Mouse (Mus musculus) forebrain, postnatal 0 days (tissue): Measurements from ENCODE around the gene Ptgis. TPM values are rescaled to one million over a fixed set of nuclear protein-coding genes. Genes with fewer than 3 reads are reported as not detected.
A peak's percentile ranks its signal among the peaks of the same experiment; 100 is the strongest.

ENCODE experiments used
- ATAC-seq: fragments of 200-750 bp; cut with Nextera tagmentation; 2 replicates; pipeline ENCODE4 v1.8.0; 2017; ENCODE audit warnings: mild to moderate bottlenecking, moderate library complexity
- DNase-seq: peaks from one replicate; pipeline ENCODE4 v3.0.0-alpha.2; 2015
- H3K27ac ChIP-seq: fragments of 300-500 bp; sonication (generic); 2 replicates; pipeline ENCODE4 v1.5.1; 2014; ENCODE audit warnings: low read depth, mild to moderate bottlenecking, antibody characterized with exemption, low read length, moderate library complexity, mixed read lengths
- H3K27me3 ChIP-seq: fragments of 300-500 bp; sonication (generic); 2 replicates; pipeline ENCODE4 v1.6.1; 2014; ENCODE audit warnings: mild to moderate bottlenecking, low read length, mixed read lengths; ENCODE audit not compliant: insufficient read depth
- H3K36me3 ChIP-seq: fragments of 300-500 bp; sonication (generic); 2 replicates; pipeline ENCODE4 v1.6.1; 2014; ENCODE audit warnings: mild to moderate bottlenecking, moderate library complexity; ENCODE audit not compliant: insufficient read depth
- H3K4me1 ChIP-seq: fragments of 300-500 bp; sonication (generic); 2 replicates; pipeline ENCODE4 v1.6.1; 2014; ENCODE audit warnings: antibody characterized with exemption; ENCODE audit not compliant: insufficient read depth
- H3K4me2 ChIP-seq: fragments of 300-500 bp; sonication (generic); 2 replicates; pipeline ENCODE4 v1.6.1; 2014; ENCODE audit warnings: low read depth, mild to moderate bottlenecking, moderate library complexity
- H3K4me3 ChIP-seq: fragments of 300-500 bp; sonication (generic); 2 replicates; pipeline ENCODE4 v1.5.1; 2014; ENCODE audit warnings: low read depth, low read length, mixed read lengths
- H3K9ac ChIP-seq: fragments of 300-500 bp; sonication (generic); 2 replicates; pipeline ENCODE4 v1.6.1; 2014; ENCODE audit warnings: mild to moderate bottlenecking
- H3K9me3 ChIP-seq: fragments of 300-500 bp; sonication (generic); 2 replicates; pipeline ENCODE4 v1.6.1; 2016; ENCODE audit warnings: low read length
- CTCF ChIP-seq: sonication (generic); IDR thresholded peaks from 2 replicates; pipeline ENCODE4 v1.5.1; 2016; ENCODE audit warnings: antibody characterized with exemption, control low read depth, low read depth
- WGBS: fragments of 180-500 bp; shearing (Covaris S2); extraction: QIAGEN DNeasy Blood & Tissue Kit; methylation state at CpG from one replicate; pipeline ENCODE4 v1.1.7; 2014; 5-methylcytosine and 5-hydroxymethylcytosine counted together
- polyA plus RNA-seq: library from polyadenylated mRNA; unstranded; fragments of >200 nt; fragmentation: Nextera tagmentation; extraction: Ambion mirVana; gene quantifications from 2 replicates; pipeline ENCODE4 v1.2.1, GENCODE M21; 2015
- total RNA-seq: library from RNA; depleted of rRNA; stranded (reverse); fragments of >200 nt; gene quantifications from 2 replicates; pipeline ENCODE4 v1.2.3, GENCODE M21; 2014

Gene Ptgis
- total and polyA plus RNA-seq, 2 experiments from 2014 or later, result 2.8 to 4.0 TPM

GRCm38 (mm10) chr2:167155541-167155973 is 84.8 kb downstream of the Ptgis start:
- 22% methylated on average over 4 of the region's 4 CpGs for WGBS
- DNase-seq, result no peak
- no peak overlapping the region for H3K27ac ChIP-seq
- no peak overlapping the region for H3K4me2 ChIP-seq
- H3K9ac ChIP-seq, result no peak overlapping the region
- H3K4me1 ChIP-seq, result no peaks in the 10 kb centered on the region
- peak; percentile 51 for ATAC-seq
- no peaks in the 10 kb centered on the region for H3K9me3 ChIP-seq
- H3K36me3 ChIP-seq, result no peaks in the 10 kb centered on the region
- H3K4me3 ChIP-seq, result no peak overlapping the region
- TF ChIP-seq CTCF, result no peak
- H3K27me3 ChIP-seq, result no peaks in the 10 kb centered on the region

GRCm38 (mm10) chr2:167150880-167151279 is 89.5 kb downstream of the Ptgis start:
- no peak overlapping the region for H3K4me3 ChIP-seq
- WGBS, result 87% methylated on average over 6 of the region's 6 CpGs
- no peak for TF ChIP-seq CTCF
- H3K36me3 ChIP-seq, result no peaks in the 10 kb centered on the region
- no peak overlapping the region for H3K9ac ChIP-seq
- no peak overlapping the region for H3K27ac ChIP-seq
- ATAC-seq (no peak), DNase-seq (no peak)
- no peak overlapping the region for H3K4me2 ChIP-seq
- no peaks in the 10 kb centered on the region for H3K27me3 ChIP-seq
- H3K4me1 ChIP-seq, result no peaks in the 10 kb centered on the region
- H3K9me3 ChIP-seq, result no peaks in the 10 kb centered on the region

- TF ChIP-seq CTCF, result no peak
- Histone ChIP-seq H3K9ac (no peak overlapping the region), H3K4me2 (no peak overlapping the region), H3K4me3 (no peak overlapping the region), H3K4me1 (no peaks in the 10 kb centered on the region), H3K9me3 (no peaks in the 10 kb centered on the region), H3K27ac (no peak overlapping the region), H3K36me3 (no peaks in the 10 kb centered on the region), H3K27me3 (no peaks in the 10 kb centered on the region)
- 95% methylated on average over 7 of the region's 7 CpGs for WGBS
- ATAC-seq (no peak), DNase-seq (no peak)
These were observed 90.3 kb downstream of the Ptgis start for GRCm38 (mm10) chr2:167150135-167150534.

- TF ChIP-seq CTCF, result no peak
- Histone ChIP-seq H3K9me3 (no peaks in the 10 kb centered on the region), H3K4me3 (no peak overlapping the region), H3K4me1 (no peaks in the 10 kb centered on the region), H3K4me2 (no peak overlapping the region), H3K36me3 (no peaks in the 10 kb centered on the region), H3K27ac (no peak overlapping the region), H3K27me3 (no peaks in the 10 kb centered on the region), H3K9ac (no peak overlapping the region)
- ATAC-seq (no peak), DNase-seq (no peak)
- 92% methylated on average over 6 of the region's 6 CpGs for WGBS
These were observed 91.4 kb downstream of the Ptgis start for GRCm38 (mm10) chr2:167149035-167149434.

GRCm38 (mm10) chr2:167147708-167148107 is 92.7 kb downstream of the Ptgis start:
- DNase-seq (no peak), ATAC-seq (no peak)
- Histone ChIP-seq H3K36me3 (no peaks in the 10 kb centered on the region), H3K4me1 (no peaks in the 10 kb centered on the region), H3K9me3 (no peaks in the 10 kb centered on the region), H3K4me3 (no peak overlapping the region), H3K4me2 (no peak overlapping the region), H3K27me3 (no peaks in the 10 kb centered on the region), H3K9ac (no peak overlapping the region), H3K27ac (no peak overlapping the region)
- TF ChIP-seq CTCF, result no peak
- WGBS, result 91% methylated on average over 8 of the region's 8 CpGs

GRCm38 (mm10) chr2:167145904-167146303 is 94.5 kb downstream of the Ptgis start:
- Histone ChIP-seq H3K4me1 (no peaks in the 10 kb centered on the region), H3K4me2 (no peak overlapping the region), H3K9ac (no peak overlapping the region), H3K27ac (no peak overlapping the region), H3K27me3 (no peaks in the 10 kb centered on the region), H3K4me3 (no peak overlapping the region), H3K36me3 (no peaks in the 10 kb centered on the region), H3K9me3 (no peaks in the 10 kb centered on the region)
- ATAC-seq, result no peak
- 77% methylated on average over 5 of the region's 5 CpGs for WGBS
- DNase-seq, result no peak
- TF ChIP-seq CTCF, result no peak

GRCm38 (mm10) chr2:167144439-167145307 is 95.7 kb downstream of the Ptgis start:
- H3K27ac ChIP-seq, result 0 out of 2 replicates have a peak overlapping the region, but pooled peaks have one; percentile 4
- H3K9ac ChIP-seq, result no peak overlapping the region
- 11% methylated on average over 14 of the region's 14 CpGs for WGBS
- H3K4me1 ChIP-seq, result 0 out of 2 replicates have a peak, but pooled peaks cover 2% of the 10 kb centered on the region
- no peaks in the 10 kb centered on the region for H3K36me3 ChIP-seq
- DNase-seq (no peak), ATAC-seq (no peak; the same call in 1 of the 2 replicates)
- H3K27me3 ChIP-seq, result no peaks in the 10 kb centered on the region
- TF ChIP-seq CTCF, result no peak
- H3K4me2 ChIP-seq, result no peak overlapping the region
- H3K4me3 ChIP-seq, result no peak overlapping the region
- H3K9me3 ChIP-seq, result no peaks in the 10 kb centered on the region
